Mouse (Mus musculus) spleen, adult 12 weeks (tissue): ENCODE data around the gene Lsm14b.

Experiments used
- DNase-seq: peaks from one replicate; pipeline ENCODE4 v3.0.0; 2022; ENCODE audit warnings: low spot score

The Lsm14b gene

GRCm38 (mm10) chr2:180024401-180025098 lies at the start of gene Lsm14b:
Lsm14b (plus strand) TSS chr2:180024987.
- peak; percentile 99 for DNase-seq

- no peak for DNase-seq
Measured at GRCm38 (mm10) chr2:179975851-179976250, 48.9 kb upstream of the Lsm14b start.

DNA sequence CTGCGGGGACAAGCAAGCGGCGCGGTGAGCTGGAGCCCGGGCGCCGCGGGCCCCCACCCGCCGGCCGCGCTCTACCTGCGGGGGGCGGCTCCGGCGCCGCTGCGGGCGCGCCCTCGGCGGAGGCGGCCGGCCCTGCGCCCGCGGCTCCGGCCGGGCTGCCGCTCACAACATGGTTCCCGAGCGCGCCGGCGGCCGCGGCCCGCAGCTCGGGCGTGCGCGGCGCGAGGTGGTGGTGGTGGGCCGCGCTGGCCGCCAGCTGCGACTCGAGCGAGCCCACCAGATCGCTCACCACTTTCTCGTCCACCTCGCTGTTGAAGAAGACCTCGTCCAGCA lies 48.5 kb upstream of the Lsm14b start:
- no peak for DNase-seq

DNA sequence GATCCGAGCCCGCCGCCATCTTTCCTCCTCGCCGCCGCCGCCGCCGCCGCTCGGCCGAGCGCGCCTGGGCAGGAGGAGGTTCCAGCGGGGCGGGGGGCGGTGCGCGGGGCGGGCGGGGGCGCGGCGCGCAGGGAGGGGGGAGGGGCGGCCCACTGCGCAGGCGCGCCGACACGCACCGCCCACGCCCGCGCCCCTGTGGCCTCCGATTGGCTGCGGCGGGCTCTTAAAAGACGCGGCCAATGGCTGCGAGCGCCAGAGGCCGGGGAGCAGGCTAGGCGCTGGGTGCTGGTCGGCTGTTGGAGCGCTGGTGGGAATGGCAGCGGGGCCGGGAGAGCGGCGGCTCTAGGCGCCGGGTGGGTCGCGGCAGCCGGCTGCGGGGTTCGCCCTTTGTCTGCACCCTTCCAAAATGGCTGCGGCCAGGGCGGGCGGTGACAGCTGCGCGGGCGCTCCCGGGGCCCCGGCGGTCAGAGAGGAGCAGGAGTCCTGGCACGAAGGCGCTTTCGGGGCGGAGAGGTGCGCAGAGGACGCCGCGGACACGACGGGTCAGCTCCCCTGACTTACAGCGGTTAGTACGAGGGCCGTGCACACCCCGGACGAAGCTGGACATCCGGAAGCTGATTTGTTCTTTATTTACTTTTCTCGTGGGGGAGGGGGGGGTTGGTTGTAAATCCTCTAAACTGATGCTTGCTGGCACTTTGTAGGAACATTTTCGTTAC lies 48.0 kb upstream of the Lsm14b start, which contains the start of gene Taf4:
Gene Taf4, minus strand, starts transcription at position 19 of the 716 bp plus-strand sequence.
- peak; percentile 86 for DNase-seq

GRCm38 (mm10) chr2:179977344-179978025 lies 47.3 kb upstream of the Lsm14b start:
- no peak for DNase-seq

GRCm38 (mm10) chr2:179978250-179978649 lies 46.5 kb upstream of the Lsm14b start:
- no peak for DNase-seq

DNA sequence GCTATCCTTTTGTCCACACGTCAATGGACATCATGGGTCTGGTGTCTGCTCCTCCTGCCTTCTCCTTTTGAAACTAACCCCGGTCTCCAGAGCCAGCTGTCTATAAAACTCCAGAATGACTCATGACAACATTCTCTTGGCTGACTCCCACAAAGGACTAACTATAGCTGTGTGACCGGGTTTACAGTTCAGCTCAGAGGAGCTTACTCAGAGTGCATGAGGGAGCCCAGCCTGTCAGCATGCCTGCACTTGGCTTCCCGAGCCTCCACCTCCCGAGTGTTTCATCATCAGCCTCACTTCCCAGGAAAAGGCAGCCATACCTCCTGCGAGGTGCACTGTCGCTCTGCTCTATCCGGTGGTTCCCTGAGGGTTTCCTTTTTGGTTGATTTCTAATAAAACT lies 45.0 kb upstream of the Lsm14b start:
- DNase-seq: no peak

DNA sequence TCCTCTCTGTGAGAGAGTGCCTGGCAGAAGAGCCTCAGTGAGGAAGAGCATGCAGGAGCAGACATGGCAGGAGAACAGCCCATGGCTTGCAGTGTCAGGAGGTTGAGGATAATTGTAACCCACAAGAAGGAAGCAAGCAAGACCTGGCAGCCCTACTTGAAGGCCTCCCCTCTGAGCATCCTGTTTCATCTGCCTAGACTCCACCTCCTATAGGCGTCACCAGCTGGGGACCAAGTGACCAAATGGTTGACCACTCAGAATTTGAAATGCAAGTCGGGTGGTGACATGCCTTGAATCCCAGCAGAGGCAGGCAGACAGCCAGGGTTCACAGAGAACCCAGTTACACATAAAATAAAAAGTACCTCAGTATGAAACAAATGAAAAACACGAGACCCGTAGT lies 44.2 kb upstream of the Lsm14b start:
- no peak for DNase-seq

- DNase-seq: no peak
Measured at GRCm38 (mm10) chr2:179982715-179983114, 42.1 kb upstream of the Lsm14b start.

DNA sequence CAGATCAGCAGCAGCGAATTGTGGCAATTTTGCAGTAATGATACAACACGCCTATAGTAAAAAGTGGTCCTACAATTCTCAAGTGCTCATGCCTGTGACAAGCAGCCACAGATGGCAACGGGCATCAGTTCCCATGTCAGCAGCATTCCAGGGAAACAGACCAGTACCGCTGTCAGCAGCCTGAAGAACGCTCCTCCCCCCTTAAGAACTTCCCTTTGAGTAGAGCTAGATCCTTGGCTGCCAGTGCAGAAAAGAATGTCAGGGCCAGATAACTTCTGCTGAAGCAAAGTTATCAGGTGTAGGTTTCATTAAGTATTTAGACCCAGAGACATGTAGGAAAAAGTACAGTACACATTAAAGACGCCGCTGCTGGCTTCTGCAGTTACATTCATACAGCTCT lies 40.0 kb upstream of the Lsm14b start:
- DNase-seq: no peak

- DNase-seq: no peak
Measured at GRCm38 (mm10) chr2:179985695-179986094, 39.1 kb upstream of the Lsm14b start.

DNA sequence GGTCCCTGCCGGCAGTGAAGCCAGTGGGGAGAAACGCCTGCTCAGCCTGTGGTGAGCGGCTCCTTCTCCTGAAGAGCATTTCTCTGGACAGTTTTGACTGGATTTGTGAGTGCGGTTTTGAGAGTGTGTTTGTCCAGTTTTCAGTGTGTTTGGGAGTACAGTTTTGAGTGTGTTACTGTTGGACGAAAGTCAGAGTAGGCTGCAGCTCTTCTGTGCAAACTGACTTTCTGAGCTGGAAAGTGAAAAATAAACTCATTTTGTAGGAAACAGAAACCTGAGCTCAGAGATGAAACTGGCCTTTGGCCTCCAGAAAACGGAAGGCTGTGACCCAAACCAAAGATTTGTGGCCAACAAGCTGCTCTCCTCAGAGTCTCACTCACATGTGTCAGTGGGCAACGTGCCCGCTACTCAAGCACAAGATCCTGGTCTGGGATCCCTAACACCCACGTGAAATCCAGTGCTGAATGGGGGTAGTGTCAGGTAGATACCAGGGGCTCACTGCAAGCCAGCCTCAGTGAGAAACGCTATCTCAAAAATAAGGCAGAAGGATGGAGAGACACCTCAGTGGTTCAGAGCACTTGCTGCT lies 38.3 kb upstream of the Lsm14b start:
- DNase-seq: no peak

DNA sequence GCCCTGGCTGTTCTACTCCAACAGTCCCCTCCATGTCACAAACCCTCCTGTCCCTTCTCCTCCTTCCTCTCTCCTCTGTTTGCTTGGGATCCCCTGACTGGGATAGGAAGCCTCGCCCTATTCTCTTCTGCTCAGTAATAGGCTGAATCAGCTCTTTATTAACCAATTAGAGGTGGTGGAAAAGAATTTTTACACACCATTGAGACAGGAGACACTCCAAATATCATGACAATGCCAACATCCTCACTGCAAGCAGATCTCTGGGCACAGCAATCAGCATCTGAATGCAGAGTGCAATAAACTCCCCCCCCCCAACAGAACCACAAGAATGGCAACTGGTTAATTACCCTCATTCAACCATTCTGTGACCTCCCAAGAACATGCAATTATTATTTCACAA lies 35.7 kb upstream of the Lsm14b start:
- DNase-seq: no peak

GRCm38 (mm10) chr2:179993071-179993470 lies 31.7 kb upstream of the Lsm14b start:
- DNase-seq: no peak

GRCm38 (mm10) chr2:179998431-179998830 lies 26.4 kb upstream of the Lsm14b start:
- DNase-seq: no peak

DNA sequence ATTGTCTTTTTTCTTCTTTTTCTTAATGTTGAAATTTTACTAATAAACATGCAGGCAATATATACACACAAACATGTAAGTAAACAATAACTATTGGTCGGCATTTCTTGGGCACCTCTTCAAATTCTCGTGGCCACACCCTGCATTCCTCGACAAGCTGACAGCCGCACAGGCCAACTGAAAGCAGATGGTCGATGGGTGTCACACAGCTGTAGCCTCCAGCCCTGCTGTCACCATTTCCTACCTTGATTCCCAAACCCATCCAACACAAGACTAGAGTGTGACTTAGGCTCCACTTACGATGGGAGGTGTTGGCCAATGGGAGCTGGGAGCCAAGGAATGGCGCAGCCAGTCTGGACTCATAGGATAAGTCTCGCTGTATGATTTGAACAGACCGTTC lies 23.2 kb upstream of the Lsm14b start:
- DNase-seq: no peak

DNA sequence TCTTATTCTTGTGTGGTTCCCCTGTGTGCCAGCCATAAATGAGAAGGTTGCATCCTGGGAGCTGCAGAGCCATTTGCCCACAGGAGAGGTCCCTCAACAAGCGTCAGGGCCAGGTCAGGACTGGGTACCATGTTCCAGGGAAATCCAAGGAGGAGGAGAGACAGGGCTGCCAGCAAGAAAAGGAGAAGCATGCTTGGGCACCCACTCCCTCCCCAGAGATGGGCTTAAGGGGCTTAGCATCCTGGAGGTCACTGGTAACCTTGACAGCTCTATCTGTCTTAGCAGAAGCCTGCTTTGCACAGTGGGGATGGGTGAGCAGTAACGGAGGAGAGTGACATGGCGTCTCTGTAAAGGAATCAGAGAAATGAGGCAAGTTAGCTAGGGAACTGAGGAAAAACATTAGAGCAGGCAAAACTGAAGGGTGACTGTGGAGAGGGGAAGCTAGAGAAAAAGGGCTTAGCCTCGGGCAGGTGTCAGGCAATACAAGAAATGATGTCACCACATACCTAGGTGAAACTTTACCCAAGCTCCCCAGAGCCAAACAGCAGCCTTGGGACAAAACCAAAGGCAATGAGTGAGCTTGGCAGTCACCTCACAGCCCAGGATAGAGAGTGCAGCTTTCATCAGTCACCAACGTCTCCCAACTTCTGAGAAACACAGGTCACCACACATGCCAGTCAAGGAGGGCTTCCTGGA lies 19.0 kb upstream of the Lsm14b start:
- no peak for DNase-seq

DNA sequence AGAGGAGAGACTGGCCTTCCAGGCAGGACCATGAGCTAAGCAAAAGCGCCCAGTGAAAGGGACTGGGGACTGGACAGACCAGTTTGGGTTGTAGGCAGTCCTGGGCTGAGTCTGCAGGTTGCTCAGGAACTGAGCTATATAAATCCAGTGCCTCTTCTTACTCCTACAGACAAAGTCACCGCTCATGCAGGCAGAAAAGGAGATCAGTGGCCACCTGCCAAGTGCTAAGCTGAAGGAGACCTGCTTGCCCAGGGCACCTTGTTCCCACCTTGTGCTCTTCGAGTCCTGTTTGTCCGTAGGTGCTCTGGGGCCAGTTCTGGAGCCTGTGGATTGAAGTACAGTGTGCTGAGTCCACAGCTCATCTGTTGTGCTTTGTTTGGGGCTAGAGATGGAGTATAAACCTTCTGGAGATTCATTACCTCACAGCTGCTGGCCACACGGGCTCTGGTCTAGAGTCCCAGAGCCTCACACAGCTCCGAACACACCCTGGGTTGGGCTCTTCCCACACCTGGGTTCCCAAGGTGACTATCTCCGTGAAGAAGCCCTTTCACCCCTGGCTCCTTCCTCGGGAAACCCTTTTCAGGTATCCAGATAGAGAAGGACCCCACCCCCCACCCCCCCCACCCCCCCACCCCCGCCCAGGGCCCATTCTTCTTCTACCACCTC lies 18.3 kb upstream of the Lsm14b start:
- no peak for DNase-seq

GRCm38 (mm10) chr2:180010686-180011085 lies 14.1 kb upstream of the Lsm14b start:
- no peak for DNase-seq

DNA sequence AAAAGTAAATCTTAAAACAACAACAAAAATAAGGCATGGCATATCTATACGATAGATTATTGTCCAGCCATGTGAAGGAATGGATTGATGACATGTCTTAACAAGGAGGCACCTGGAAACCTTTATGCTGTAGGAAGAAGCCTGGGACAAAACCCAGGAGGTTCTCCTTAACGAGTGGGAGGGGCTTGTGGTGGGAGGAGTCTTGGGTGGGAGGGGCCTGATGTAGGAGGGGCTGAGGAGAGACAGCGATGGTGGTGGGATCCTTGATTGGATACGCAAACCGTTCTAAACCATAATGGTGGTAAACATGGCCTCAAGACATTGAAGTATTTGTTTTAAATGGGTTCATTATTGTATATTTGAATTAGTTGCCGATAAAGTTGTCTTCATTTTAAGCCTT lies 13.4 kb upstream of the Lsm14b start:
- no peak for DNase-seq

GRCm38 (mm10) chr2:180013686-180014085 lies 11.1 kb upstream of the Lsm14b start:
- DNase-seq: no peak

DNA sequence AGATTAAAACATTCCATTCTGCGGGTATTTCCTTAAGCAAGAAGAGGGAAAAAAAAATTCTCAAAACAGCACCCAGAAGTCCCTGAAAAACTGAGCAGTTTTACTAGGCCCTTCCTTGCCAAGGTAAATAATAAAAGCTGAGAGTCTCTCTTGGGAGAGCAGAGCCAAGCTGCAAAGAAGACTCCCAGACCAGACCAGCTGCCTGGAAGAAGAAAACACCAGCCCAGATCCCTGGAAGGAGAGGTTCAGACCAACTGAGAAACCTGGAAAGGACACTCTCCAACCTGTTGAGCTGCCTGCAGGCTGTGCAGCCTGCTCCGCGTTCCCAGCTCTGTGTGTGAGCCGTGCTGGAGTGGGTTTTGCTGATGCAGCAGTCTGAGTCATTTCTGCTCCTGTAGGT lies 7.2 kb upstream of the Lsm14b start:
- no peak for DNase-seq
